Mouse (Mus musculus): Measurements from ENCODE around the gene Ssh2.

- TF ChIP-seq CTCF (IDR thresholded peaks at IDR 0.05; ENCODE audit: borderline replicate concordance, insufficient read depth, low read length): no peak
- no peak for TF ChIP-seq POLR2A (IDR thresholded peaks at IDR 0.05; ENCODE audit: low read depth, low read length)
Measured at GRCm38 (mm10) chr11:77194762-77195161, 21.3 kb upstream of the Ssh2 start.
